Mouse (Mus musculus) stomach, postnatal 0 days (tissue): Measurements from ENCODE around the gene AI182371.

Experiments used
- CTCF ChIP-seq: IDR thresholded peaks from 2 replicates; pipeline ENCODE4 v1.5.1; 2016; ENCODE audit warnings: antibody characterized with exemption, low read depth, mild to moderate bottlenecking, moderate library complexity
- EP300 ChIP-seq: optimal IDR thresholded peaks from 2 replicates; pipeline ENCODE3; 2016; ENCODE audit warnings: antibody characterized with exemption

DNA sequence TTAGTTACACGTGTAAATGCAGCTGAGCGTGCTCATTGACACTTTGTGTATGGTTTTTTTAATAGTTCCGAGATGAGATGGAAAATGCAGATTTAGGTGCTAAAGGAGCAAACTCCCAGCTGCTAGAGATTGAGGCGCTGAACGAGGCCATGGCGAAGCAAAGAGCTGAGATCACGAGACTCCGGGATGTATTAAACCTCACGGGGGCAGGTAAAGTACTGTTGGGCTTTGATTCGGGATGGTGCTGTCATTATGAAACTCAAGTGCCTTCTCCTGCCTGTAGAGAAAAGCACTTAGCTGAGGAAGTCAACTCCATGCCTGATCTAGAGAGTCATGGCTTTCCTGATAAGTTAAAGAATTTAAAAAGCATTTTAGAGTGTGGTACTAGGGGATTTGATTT lies 47.5 kb upstream of the AI182371 start:
- TF ChIP-seq EP300 (no peak), CTCF (no peak)
